8 mouse cellular contexts compared by ENCODE assay signal in the genomic region with DNA sequence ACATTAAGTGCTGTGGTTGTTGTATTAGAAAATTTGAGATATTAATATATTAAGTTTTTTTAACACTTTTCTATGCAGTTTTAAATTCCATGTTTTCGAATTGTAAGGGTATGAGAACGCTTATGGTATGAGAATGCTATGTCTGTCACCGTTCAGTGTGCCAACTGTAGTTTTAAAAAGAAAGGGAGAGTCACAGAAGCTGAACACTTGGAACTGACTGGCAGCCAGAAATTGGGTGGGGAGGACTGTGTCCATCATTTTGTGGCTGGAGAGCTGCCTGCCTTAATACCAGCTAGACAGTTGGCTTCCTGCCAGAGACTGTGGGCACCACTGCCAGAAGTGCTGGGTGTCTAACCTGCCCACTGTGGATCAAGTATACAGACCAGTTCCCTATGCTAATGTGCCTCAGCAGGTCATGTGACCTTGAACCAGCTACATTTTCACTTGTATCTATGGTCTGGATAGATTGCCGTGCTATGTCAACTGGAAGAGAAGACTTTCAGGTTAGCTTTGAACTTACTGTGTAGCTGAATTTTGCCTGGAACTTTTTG. TPM values are rescaled to one million over a fixed set of nuclear protein-coding genes. Genes with fewer than 3 reads are reported as not detected.
A peak's percentile ranks its signal among the peaks of the same experiment; 100 is the strongest.
DNase-seq lines count a peak whose midpoint lies in the region; ATAC-seq and TF ChIP-seq lines count a peak whose summit lies in the region.

No protein-coding gene starts in this region.

- H3K4me1 ChIP-seq in forebrain, embryonic 13.5 days = no peaks in the 10 kb centered on the region
- H3K4me1 ChIP-seq in forebrain, embryonic 12.5 days = no peaks in the 10 kb centered on the region
- no peaks in the 10 kb centered on the region for H3K4me1 ChIP-seq in midbrain, embryonic 13.5 days (replicated peaks)
- no peaks in the 10 kb centered on the region for H3K4me1 ChIP-seq in midbrain, embryonic 11.5 days (ENCODE audit: control insufficient read depth, insufficient read depth, low read length)
- H3K4me1 ChIP-seq in forebrain, embryonic 14.5 days (ENCODE audit: control insufficient read depth, insufficient read depth, low read length) = no peaks in the 10 kb centered on the region

- H3ac ChIP-seq in myocyte (ENCODE audit: control insufficient read depth, insufficient read length) = no peak overlapping the region

- peaks cover 18% of the 10 kb centered on the region for H3K36me3 ChIP-seq in forebrain, embryonic 13.5 days (ENCODE audit: poor library complexity, severe bottlenecking)
- peaks cover 12% of the 10 kb centered on the region for H3K36me3 ChIP-seq in forebrain, embryonic 12.5 days (replicated peaks)
- peaks cover 10% of the 10 kb centered on the region for H3K36me3 ChIP-seq in midbrain, embryonic 13.5 days
- H3K36me3 ChIP-seq in midbrain, embryonic 11.5 days (ENCODE audit: control insufficient read depth, insufficient read depth, low read length) = no peaks in the 10 kb centered on the region
- peaks cover 15% of the 10 kb centered on the region; the same call in 1 of the 2 replicates for H3K36me3 ChIP-seq in forebrain, embryonic 14.5 days (ENCODE audit: control insufficient read depth, insufficient read depth, low read length)
- H3K36me3 ChIP-seq in myocyte (ENCODE audit: control insufficient read depth, insufficient read depth) = peaks cover 4% of the 10 kb centered on the region

- peak; percentile 84 for ATAC-seq in forebrain, embryonic 13.5 days
- no peak for ATAC-seq in forebrain, embryonic 12.5 days (ENCODE audit: low FRiP score)
- peak; percentile 56 for ATAC-seq in midbrain, embryonic 13.5 days
- no peak for ATAC-seq in midbrain, embryonic 11.5 days (ENCODE audit: low FRiP score)
- ATAC-seq in forebrain, embryonic 14.5 days = peak; percentile 82

- 89% methylated on average over 4 of the region's 4 CpGs for WGBS in forebrain, embryonic 13.5 days
- 93% methylated on average over 4 of the region's 4 CpGs for WGBS in forebrain, embryonic 12.5 days
- 88% methylated on average over 4 of the region's 4 CpGs for WGBS in midbrain, embryonic 13.5 days
- 93% methylated on average over 4 of the region's 4 CpGs for WGBS in midbrain, embryonic 11.5 days
- WGBS in forebrain, embryonic 14.5 days = 78% methylated on average over 4 of the region's 4 CpGs

- no peaks in the 10 kb centered on the region for H3K9me3 ChIP-seq in forebrain, embryonic 13.5 days (replicated peaks)
- no peaks in the 10 kb centered on the region for H3K9me3 ChIP-seq in forebrain, embryonic 12.5 days
- H3K9me3 ChIP-seq in midbrain, embryonic 13.5 days = no peaks in the 10 kb centered on the region
- H3K9me3 ChIP-seq in midbrain, embryonic 11.5 days (ENCODE audit: control insufficient read depth, low read length) = no peaks in the 10 kb centered on the region
- H3K9me3 ChIP-seq in forebrain, embryonic 14.5 days (replicated peaks; ENCODE audit: control insufficient read depth, low read length) = no peaks in the 10 kb centered on the region

- H3K27me3 ChIP-seq in forebrain, embryonic 13.5 days = no peaks in the 10 kb centered on the region
- no peaks in the 10 kb centered on the region for H3K27me3 ChIP-seq in forebrain, embryonic 12.5 days
- no peaks in the 10 kb centered on the region for H3K27me3 ChIP-seq in midbrain, embryonic 13.5 days
- no peaks in the 10 kb centered on the region for H3K27me3 ChIP-seq in midbrain, embryonic 11.5 days (ENCODE audit: control insufficient read depth, insufficient read depth, low read length)
- H3K27me3 ChIP-seq in forebrain, embryonic 14.5 days (replicated peaks; ENCODE audit: control insufficient read depth, insufficient read depth, low read length) = no peaks in the 10 kb centered on the region
- H3K27me3 ChIP-seq in myocyte (ENCODE audit: control insufficient read depth, insufficient read depth, insufficient read length) = no peaks in the 10 kb centered on the region

- H3K4me3 ChIP-seq in forebrain, embryonic 13.5 days = no peak overlapping the region
- no peak overlapping the region for H3K4me3 ChIP-seq in forebrain, embryonic 12.5 days (replicated peaks)
- H3K4me3 ChIP-seq in midbrain, embryonic 13.5 days (replicated peaks) = no peak overlapping the region
- no peak overlapping the region for H3K4me3 ChIP-seq in midbrain, embryonic 11.5 days (ENCODE audit: low read depth, low read length)
- H3K4me3 ChIP-seq in forebrain, embryonic 14.5 days (ENCODE audit: low read depth, low read length) = no peak overlapping the region
- no peak overlapping the region for H3K4me3 ChIP-seq in myocyte

- TF ChIP-seq POLR2A in myocyte (IDR thresholded peaks at IDR 0.05; ENCODE audit: insufficient read length, low read depth) = no peak

- no peak for DNase-seq in midbrain, embryonic 11.5 days (ENCODE audit: low spot score, missing footprints)
- peak; percentile 62 for DNase-seq in forebrain, embryonic 14.5 days (ENCODE audit: low spot score)
- no peak for DNase-seq in thymus, postnatal 25 days
- DNase-seq in thymus, adult 18-20 months = no peak

- no peak overlapping the region for H3K27ac ChIP-seq in forebrain, embryonic 13.5 days
- H3K27ac ChIP-seq in forebrain, embryonic 12.5 days = no peak overlapping the region
- no peak overlapping the region for H3K27ac ChIP-seq in midbrain, embryonic 13.5 days
- no peak overlapping the region for H3K27ac ChIP-seq in midbrain, embryonic 11.5 days (ENCODE audit: low read depth, low read length)
- no peak overlapping the region for H3K27ac ChIP-seq in forebrain, embryonic 14.5 days (ENCODE audit: low read depth, low read length)

- no peak overlapping the region for H3K4me2 ChIP-seq in forebrain, embryonic 13.5 days
- H3K4me2 ChIP-seq in forebrain, embryonic 12.5 days = no peak overlapping the region
- H3K4me2 ChIP-seq in midbrain, embryonic 13.5 days (replicated peaks) = no peak overlapping the region
- H3K4me2 ChIP-seq in midbrain, embryonic 11.5 days = no peak overlapping the region
- no peak overlapping the region for H3K4me2 ChIP-seq in forebrain, embryonic 14.5 days (ENCODE audit: low read length)
- no peak overlapping the region for H3K4me2 ChIP-seq in myocyte (ENCODE audit: low read depth)

- H3K9ac ChIP-seq in forebrain, embryonic 13.5 days = no peak overlapping the region
- H3K9ac ChIP-seq in forebrain, embryonic 12.5 days = no peak overlapping the region
- H3K9ac ChIP-seq in midbrain, embryonic 13.5 days (replicated peaks) = no peak overlapping the region
- no peak overlapping the region for H3K9ac ChIP-seq in midbrain, embryonic 11.5 days (ENCODE audit: low read length)
- no peak overlapping the region for H3K9ac ChIP-seq in forebrain, embryonic 14.5 days (ENCODE audit: low read length)

- no peaks in the 10 kb centered on the region for H3K79me2 ChIP-seq in myocyte (ENCODE audit: control insufficient read depth, insufficient read depth)

TF ChIP-seq in myocyte, 11 proteins besides CTCF, POLR2A, EP300 and RAD21:
- TF ChIP-seq USF1 (IDR thresholded peaks at IDR 0.05; ENCODE audit: low read depth) = peak; percentile 25
- TF ChIP-seq REST (IDR thresholded peaks at IDR 0.05; ENCODE audit: insufficient read depth, insufficient read length) = no peak
- TF ChIP-seq MAX (IDR thresholded peaks at IDR 0.05; ENCODE audit: low read depth) = no peak

RNA-seq across cellular contexts. Expression of a gene that starts 18.1 kb away (rescaled TPM):
- 54.8 and 62.9 TPM in 2 replicates for polyA plus RNA-seq in forebrain, embryonic 13.5 days (2015; fragmentation: Nextera tagmentation; extraction: Ambion mirVana)
- polyA plus RNA-seq in forebrain, embryonic 12.5 days (2016; fragmentation: Nextera tagmentation; extraction: Ambion mirVana) = 57.6 and 62.6 TPM in 2 replicates
- 53.3 and 55.1 TPM in 2 replicates for polyA plus RNA-seq in midbrain, embryonic 13.5 days (2015; fragmentation: Nextera tagmentation; extraction: Ambion mirVana)
- polyA plus RNA-seq in midbrain, embryonic 11.5 days (2014; fragmentation: Nextera tagmentation; extraction: Ambion mirVana) = 63.1 and 71.8 TPM in 2 replicates
- 60.6 and 64.7 TPM in 2 replicates for polyA plus RNA-seq in forebrain, embryonic 14.5 days (2014; fragmentation: Nextera tagmentation; extraction: Ambion mirVana)
- polyA plus RNA-seq in myocyte (2012; fragmentation: generic; extraction: Trizol) = 30.7 TPM

Comparison
In these comparisons a context has a peak if more than half of its experiments do, and no peak if none do; other contexts are left out.
1. ATAC-seq: peak in forebrain, embryonic 13.5 days (single experiment), midbrain, embryonic 13.5 days (single experiment) and forebrain, embryonic 14.5 days (single experiment); none in forebrain, embryonic 12.5 days (single experiment) and midbrain, embryonic 11.5 days (single experiment).